Mouse (Mus musculus): ENCODE data around the gene Grik3.

Grik3 gene

DNA sequence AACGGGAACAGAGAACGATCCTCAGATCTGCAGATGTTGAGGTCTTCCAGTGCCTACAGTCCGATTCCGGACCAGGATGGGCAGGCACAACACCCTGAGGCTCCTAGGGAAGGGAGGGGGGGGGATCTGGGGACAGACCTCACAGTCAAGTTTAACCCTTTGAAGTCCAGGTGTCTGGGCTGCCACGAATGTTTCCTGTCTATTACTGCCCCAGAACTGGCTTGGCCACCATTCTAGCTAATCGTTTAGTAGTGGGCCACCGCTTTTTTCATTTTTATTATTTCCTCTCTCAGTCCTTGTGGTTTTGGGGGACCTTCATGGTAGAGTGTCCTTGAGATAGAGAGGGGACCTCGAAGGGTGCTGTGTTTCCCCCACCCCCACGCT lies 1.6 kb downstream of the Grik3 start:
- DNase-seq (ENCODE audit: low spot score) = no peak

DNA sequence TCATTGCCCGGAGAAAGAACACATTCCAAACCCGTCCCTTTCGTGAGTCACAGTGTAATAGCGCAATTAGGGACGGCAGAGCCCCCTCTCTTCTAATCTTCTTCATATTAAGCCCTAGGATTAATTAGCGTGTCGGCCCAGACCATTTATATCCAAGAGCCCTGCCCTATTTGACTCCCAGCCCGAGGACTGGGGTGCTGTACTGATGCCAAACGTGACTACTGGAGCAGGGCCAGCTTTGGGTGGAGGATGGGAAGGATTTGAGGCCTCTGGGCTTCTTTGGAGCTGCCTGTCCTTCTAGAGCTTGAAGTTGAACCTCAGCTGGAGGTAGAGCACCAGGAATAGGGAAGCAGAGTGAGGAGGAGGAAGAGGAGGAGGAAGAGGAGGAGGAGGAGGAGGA lies 2.2 kb downstream of the Grik3 start:
- DNase-seq (ENCODE audit: low spot score) = no peak

DNA sequence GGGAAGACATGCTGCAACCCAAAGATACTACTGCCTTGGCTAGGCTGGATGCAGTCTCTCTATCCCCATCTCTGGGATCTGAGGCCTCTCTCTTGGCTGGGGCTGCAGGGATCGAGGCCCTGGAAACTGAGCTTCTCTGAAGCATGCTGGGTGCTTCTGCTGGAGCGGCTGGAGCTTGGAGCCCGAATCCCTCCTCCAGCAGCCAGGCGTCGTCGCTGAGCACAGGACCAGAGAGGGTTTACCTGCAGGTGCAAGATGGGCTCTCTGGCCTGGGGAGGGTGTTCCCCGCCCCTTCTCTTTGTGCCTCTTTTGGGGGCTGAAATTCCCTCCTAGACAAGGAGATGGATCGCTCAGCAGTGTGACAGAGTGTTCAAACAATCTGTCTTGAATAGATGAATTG lies 2.6 kb downstream of the Grik3 start:
- no peak for DNase-seq (ENCODE audit: low spot score)

DNA sequence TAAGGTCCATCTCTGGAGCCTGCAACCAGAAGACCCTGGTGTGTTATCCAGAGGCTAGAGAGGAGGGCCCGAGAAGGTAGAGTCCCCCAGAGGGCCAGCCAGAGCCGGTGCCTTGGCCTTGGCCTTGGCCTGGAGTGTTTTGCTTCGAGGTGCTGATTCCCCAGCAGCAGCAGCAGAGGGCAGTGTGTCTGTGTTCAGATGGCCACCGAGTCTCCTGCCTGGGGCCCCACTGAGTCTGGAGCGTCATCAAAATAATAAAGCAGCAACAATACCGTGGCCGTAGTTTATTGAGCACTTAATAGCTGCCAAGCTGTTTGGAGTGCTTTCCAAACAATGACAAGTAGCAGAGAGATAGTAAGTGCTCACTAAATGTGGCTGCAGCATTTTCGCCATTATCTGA lies 5.0 kb downstream of the Grik3 start:
- no peak for DNase-seq (ENCODE audit: low spot score)

DNA sequence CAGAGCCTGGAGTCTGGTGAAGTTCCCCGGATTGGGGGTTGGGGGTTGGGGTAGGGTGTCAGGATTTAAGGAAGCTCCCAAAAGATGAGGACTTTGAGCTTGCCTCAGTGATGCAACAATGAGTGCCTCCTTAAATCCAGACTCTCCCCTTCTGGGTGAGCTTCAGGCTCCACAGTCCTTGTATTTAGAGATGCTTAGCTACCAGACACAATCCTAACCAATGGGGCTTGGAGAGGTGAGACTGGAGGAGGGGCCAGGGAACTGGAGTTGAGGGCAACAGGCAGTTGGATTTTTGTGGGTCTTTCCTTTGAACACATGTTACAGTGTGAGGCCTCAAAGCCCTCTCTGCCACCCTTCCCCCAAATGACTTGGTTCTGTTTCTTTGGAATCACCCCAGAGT lies 6.5 kb downstream of the Grik3 start:
- DNase-seq (ENCODE audit: low spot score) = no peak

DNA sequence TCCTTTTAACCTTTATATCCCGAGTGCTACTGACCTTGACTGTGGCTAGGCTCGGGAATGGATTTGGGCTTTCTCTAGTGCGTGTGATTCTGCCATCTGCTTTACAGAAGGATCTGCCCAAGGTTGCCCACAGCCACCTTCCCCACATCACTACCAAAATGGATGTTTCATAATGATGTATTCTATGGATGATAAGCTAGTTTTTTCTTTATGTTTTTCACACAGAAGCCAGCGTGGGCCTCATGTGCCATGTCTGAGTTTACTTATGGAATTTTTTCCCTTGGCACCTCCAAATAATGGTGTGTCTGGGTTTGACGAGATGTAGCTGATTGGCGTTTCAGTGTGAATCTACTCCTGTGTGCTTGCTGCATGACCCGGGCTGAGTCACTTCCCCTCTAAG lies 7.0 kb downstream of the Grik3 start:
- DNase-seq (ENCODE audit: low spot score) = no peak

DNA sequence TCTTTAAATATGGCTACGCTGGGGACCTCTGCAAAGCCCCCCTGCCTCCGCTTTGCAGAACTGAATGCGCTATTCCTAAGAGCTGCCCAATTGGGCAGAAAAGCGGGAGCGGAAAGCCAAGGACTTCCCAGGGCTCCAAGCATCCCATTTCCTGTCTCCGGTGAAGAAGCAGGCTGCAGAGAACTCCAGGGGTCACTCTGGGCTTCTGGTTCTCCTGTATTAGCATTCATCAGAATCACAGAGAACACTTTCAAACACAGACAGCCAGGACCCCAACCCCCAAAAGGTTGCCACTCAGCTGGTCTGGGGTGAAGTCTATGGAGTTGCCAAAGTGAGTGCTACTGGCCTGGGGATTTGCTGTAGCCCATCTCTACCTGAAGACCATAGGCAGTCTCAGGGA lies 8.4 kb downstream of the Grik3 start:
- no peak for DNase-seq (ENCODE audit: low spot score)

DNA sequence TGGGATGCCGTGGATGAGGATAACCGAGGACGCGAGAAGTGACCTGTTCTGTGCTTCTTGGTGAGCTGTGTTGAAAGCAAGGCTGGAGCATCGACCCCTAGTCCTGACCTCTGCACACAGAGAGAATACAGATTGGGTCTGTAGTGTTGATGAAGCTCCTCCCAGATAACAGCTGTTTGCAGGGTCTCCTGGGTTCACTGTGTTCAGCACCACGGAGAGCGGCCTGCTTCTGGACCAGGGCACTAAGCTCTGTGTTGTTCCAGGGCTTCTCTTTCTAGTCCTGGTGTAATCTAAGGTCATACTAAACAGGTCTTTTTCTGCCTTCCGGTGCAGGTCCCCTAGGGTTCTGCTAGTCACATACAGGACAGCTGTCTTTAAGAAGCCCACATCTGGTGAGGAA lies 12.4 kb downstream of the Grik3 start:
- peak; percentile 20 for DNase-seq (ENCODE audit: low spot score)

DNA sequence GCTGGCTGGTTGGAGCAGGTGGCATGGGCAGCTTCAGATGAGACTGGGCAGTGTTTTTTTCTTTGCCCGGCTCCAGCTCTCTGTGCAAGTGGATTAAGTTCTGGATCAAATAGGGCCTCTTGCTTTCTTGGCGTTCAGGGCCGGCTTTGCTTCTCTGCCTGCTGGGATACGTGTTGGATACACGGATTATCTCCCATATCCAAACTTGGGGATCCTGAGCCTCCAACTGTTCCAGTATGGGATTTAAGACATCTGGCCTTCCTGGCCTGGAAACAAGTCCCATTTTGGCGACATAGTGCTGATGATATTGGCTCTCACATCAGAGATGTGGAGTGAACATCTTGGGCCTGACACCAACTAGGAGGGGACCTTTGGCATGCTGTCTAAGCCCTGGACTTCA lies 21.9 kb downstream of the Grik3 start:
- DNase-seq (ENCODE audit: low spot score) = no peak

DNA sequence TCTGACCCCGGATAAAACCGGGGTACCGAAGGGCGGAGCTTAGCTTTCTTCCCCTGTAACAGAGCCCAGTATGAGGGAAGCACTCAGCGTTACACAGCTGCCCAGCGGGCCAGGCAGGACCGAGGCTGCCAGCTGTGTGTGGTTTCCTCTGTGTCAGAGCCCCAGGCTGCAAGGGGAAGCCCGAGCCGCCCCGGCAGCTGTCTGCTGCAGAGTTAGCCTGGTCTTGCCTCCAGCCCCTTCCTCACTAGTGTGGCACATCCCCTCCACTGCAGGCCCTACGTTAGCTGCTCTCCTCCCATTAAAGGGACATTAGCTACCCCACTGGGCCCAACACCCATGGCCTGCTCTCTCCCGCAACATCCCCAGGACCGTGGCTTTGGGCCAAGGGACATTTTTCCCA lies 25.1 kb downstream of the Grik3 start:
- no peak for DNase-seq (ENCODE audit: low spot score)

DNA sequence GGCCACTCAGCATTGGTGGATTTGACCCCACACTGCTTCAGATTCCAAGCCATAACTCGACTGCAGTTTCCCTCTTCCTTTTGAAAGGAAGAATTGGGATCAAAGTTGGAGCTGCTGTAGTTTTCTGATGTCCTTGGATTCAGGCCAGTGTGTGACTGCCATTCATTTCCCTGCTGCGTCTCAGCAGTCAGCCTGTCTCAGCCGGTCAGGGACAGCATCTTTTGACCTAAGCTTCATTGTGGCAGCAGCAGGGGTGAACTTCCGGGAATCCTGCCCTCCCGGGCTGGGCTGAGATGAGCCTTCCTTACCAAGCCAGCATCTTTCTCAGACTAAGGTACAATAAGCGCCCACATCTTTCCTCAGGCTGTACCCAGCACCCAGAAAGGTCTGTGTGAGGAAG lies 26.1 kb downstream of the Grik3 start:
- DNase-seq (ENCODE audit: low spot score) = no peak

DNA sequence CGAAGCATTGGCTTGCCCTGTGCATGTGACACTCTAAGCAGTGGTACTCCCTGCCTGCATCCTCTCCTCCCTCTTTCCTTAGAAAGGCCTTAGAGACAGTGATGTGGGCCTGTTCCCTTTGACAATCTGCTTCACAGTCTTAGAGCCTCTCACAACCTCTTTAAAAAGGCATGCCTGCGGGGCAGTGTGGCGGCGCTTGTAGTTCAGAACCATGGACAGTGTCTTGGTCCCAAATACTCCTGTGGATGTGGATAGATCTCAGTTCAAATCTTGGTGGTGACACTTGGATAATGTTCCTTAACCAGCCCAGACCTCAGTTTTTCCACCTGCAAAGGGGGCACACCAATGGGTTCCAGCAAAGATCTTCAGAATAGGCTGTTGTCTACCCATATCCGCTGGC lies 28.4 kb downstream of the Grik3 start:
- no peak for DNase-seq (ENCODE audit: low spot score)

DNA sequence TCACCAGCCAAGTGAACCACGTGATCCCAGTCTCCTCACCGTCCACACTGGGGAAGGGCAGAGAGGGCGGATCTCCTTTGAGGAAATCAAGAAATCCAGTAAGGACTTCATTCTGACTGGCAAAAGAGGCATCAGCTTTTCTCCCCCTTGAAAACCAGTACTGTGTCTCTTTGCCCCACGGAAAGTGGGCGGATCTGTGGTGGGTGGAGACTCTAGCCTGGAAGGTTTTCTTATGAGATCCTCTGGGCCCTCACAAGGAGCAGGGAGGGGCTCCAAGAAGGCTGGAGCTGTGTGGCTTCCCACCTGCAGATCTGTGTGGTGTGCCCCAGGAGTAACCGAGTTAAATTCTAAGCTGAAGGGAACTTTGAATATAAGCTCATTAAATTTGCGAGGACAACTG lies 32.4 kb downstream of the Grik3 start:
- no peak for DNase-seq (ENCODE audit: low spot score)

DNA sequence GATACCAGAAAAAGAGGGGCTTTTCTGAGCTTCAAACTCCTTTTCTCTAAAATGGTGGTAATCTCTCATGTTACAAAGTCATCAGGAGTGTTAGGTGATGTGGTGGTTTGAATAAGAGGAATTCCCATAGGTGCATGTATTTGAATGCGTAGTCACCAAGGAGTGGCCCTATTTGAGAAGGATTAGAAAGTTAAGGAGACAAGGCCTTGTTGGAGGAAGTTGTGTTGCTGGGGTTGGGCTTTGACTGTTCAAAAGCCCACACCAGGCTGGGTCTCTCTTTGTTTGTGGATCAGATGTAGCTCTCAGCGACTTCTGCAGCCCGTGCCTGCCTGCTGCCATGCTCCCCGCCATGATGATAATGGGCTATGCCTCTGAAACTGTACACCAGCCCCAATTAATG lies 34.8 kb downstream of the Grik3 start:
- DNase-seq (ENCODE audit: low spot score) = no peak

DNA sequence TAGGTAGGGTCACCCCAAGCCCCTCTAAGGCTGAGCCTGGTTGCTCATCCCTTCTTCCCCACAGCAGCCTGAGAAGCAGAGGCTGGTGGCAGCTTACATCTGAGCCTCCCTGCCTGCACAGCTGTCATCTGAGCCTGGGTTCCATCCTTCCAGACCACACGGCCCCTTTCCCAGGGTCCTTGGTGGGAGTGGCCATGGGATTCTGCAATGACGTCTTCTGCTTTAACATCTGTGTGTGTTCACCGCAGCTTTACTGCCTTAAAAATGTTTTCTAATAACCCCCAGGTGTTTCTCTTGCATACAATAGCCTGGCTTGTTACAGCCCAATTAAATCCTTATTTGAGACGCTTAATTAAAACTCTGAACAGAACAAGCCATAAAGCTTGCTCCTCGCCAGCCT lies 35.9 kb downstream of the Grik3 start:
- no peak for DNase-seq (ENCODE audit: low spot score)

DNA sequence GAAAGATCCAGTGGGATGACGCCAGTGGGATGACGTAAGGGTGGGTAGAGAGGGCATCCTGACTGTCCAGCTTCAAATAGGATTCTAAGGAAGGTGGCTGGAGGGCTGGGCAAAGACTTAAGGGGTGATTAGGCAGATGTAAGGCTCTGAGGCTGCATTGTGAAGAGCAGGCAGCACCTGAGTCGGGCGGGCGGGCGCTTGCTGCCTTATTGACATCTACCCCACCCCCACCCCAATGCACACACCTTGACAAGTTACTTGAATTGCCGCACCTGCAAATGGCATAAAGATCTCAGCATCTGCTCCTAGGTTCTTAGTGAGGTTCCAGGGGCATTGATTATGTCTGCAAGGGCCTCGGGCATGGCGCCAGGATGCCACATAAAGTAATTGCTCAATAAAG lies 43.5 kb downstream of the Grik3 start:
- no peak for DNase-seq (ENCODE audit: low spot score)

DNA sequence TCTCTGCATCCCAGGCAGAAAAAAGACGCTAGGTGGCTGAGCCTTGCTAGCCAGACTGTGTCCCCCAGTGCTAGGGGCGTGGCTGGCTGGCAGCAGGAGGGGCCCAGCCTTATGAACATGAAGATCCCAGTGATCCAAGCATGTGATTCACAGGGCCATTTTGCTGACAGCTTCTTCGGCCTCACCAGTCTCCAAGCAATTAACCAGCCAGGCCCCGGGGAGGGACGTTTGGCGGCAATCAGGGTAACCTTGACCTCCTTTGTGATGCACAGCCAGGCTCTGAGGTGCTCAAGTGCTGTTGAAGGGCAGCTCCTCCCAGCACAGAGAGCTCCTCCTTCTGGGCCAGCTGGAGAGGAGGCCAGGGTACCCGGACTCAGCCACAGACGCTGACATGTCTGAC lies 43.9 kb downstream of the Grik3 start:
- DNase-seq (ENCODE audit: low spot score) = no peak

DNA sequence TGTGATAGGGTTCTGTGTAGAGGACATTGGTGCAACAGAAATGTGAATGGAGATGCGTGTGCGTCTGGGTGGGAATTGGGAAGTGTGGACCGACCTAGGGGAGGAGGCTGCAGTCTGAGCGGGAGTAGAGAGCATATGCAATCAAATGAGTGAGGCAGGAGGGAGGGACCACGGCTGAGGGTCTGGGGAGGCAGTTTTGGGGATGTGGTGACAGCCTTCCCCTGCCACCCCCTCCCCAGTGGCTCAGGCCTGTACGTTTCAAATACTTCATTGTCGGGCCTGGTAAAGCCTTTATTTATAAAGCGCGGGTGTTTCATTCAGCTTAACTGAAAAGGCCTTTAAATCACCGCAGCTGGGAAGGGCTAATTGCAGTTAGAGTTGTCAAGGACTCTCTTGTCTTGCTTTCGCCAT lies 44.5 kb downstream of the Grik3 start:
- DNase-seq (ENCODE audit: low spot score) = no peak

DNA sequence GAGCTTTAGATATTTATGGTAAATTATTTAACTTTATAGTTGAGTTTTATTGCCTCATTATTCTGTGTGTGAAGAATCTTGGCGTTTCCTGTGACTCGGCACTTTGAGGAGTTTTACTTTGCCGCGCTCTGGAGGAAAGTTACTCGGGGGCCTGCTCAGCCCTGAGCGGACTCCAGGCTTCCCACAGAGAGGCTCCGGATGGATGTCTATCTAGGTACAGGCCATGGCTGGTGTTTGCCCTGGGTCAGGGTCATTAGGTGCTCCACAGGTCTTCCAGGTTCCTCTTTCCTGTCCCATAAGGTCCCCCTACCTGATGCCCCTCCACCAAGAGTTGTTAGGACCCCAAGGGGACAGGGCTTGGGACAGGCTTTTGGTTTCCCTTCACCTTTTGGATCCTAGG lies 45.0 kb downstream of the Grik3 start:
- no peak for DNase-seq (ENCODE audit: low spot score)

DNA sequence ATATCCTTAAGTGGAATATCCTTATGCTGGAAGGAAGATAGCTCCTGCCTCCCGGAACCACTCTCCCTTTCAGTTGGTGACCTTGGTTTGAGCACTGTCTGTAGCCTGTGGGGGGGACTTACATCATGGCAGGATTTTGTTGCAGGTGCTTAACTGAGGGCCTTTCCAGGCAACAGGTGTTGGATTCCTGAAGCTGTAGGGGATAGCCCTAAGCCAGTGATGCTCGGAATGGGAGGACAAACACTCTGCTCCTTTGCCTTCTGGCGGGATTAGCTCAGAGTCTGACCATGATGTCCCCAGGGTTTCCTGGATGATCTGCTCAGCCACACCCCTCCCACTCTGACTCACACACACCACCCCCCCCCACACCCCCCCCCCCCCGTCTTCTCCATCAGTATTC lies 45.5 kb downstream of the Grik3 start:
- no peak for DNase-seq (ENCODE audit: low spot score)

DNA sequence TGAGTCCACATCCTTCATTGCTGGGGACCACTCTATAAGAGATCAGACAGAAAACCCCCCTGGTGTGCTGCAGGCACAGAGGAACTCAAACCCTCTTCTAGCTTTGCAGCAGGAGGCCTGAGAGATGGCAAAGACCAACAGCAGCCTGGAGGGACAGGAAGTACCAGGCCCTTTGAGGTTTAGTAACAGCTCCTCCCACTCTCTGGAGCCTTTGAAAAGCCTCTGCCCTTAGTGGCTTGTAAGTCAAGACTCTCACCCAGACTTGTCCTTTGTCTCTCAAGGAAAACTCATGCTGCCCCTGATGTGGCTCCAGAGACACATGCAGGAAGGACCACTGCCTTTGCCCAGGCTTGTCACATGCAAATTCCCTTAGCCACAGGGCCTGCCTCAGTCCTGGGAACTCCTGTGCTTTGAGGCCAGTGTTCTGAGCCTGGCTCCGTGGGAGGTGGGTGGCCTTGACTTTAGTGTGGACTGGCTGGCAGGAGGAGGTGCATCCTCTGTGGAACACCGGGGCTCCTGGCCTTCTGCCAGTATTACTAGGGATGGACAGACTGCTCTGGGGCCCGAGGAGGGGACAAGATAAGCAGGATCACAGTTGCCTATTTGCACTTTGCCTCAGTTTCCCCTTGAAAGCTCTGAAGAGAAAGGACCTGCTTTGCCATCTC lies 47.9 kb downstream of the Grik3 start:
- DNase-seq (ENCODE audit: low spot score) = no peak

DNA sequence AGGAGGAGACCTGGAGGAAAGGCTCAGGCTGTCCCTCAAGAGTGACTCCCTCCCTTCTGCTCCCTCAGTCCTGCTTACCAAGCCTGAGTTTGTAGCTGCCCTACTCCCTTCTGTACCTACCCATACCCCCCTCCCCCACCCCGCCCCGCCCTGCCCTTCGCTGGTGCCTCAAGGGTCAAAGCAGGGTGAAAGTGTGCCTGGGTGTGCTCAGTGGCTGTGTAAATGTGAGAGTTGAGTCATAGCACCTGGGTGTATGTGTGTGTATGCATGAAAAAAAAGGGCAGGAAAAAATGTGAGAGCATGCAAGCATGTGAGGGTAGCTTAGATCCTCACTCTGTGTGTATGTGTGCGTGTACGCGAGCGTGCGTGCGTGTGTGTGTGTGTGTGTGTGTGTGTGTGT lies 49.1 kb downstream of the Grik3 start:
- DNase-seq (ENCODE audit: low spot score) = no peak

DNA sequence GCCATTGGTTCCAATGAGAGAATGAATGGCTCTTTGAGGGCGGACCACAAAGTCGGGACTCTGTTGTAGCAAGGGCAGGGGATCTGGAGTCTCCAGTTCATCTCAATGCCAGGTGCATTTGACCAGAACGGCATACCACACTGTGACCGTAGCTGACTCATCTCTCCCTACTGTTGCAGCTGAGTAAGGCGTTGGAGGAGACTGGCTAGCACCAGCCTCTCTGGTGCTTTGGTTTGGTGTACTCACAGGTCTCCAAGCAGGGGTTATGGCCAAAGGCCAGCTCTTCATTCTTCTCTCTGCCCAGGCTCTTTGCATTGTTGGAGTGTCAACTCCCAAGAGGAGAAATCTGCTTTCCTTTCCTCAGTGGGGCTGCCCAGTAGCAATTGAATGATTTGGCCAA lies 52.7 kb downstream of the Grik3 start:
- DNase-seq (ENCODE audit: low spot score) = no peak

DNA sequence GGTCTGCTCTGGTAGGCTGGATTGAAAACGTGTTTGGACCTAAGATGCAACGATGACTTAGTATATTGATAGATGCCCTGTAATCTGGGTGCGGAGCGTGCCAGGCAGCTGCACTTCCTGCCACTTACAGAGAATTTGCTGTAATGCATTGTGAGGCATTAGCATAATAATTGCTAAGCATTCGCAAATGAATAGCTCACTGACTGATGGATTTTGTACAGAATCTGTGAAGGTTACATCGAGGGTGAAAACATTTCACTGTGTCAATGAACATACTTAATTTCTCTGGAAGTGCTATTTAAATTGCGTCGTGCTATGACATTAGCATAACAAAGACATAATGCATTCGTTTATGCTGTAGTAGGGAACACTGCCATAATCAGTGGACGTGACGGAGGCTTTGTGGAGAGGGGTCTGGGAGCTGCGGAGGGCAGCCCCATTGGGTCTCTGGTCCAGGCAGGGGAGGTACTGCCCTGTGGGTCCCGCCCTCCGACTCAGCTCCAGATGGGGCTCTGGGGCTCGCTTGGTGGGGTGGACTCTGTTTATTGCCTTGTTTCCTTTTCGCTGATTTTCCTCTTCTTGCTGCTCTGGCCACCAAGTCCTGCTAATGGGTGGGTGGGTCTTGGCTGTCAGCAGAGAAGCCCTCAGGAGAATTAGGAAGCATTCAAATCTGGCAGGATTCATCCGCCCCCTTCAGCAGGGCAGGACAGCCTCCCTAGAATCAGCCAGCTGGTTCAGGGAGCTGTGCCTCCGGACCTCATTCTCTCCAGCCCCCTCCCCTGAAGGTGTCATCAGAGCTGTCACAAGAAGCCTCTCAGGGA lies 54.7 kb downstream of the Grik3 start:
- DNase-seq (ENCODE audit: low spot score) = no peak

Measured in testis, postnatal 14 days (tissue).